Mouse (Mus musculus): ENCODE measurements around the gene Rasgrf2. TPM values are rescaled to one million over a fixed set of nuclear protein-coding genes. Genes with fewer than 3 reads are reported as not detected.

Rasgrf2 gene
- polyA plus RNA-seq, 1 experiment: 0.04 TPM

- Histone ChIP-seq H3K79me3 (ENCODE audit: low read depth) (no peaks in the 10 kb centered on the region), H3ac (ENCODE audit: control insufficient read depth, insufficient read length, low read depth) (no peak overlapping the region), H3K36me3 (ENCODE audit: control insufficient read depth, insufficient read depth) (no peaks in the 10 kb centered on the region), H3K79me2 (ENCODE audit: control insufficient read depth, insufficient read depth) (no peaks in the 10 kb centered on the region), H3K4me3 (ENCODE audit: insufficient read depth, poor library complexity, severe bottlenecking) (no peak overlapping the region), H3K27me3 (ENCODE audit: control insufficient read depth, insufficient read depth, insufficient read length) (no peaks in the 10 kb centered on the region)
- TF ChIP-seq FOSL1 (IDR thresholded peaks at IDR 0.05; ENCODE audit: insufficient read depth, low read length, poor library complexity, severe bottlenecking) (no peak), CTCF (IDR thresholded peaks at IDR 0.05; ENCODE audit: control insufficient read depth, insufficient read depth, insufficient read length) (no peak), MAX (IDR thresholded peaks at IDR 0.05) (no peak), CEBPB (IDR thresholded peaks at IDR 0.05; ENCODE audit: low read depth) (no peak)
These were observed 134.5 kb downstream of the Rasgrf2 start for GRCm38 (mm10) chr13:91996929-91997328.

- TF ChIP-seq MAX (IDR thresholded peaks at IDR 0.05) (no peak), CTCF (IDR thresholded peaks at IDR 0.05; ENCODE audit: control insufficient read depth, insufficient read depth, insufficient read length) (no peak), FOSL1 (IDR thresholded peaks at IDR 0.05; ENCODE audit: insufficient read depth, low read length, poor library complexity, severe bottlenecking) (no peak), CEBPB (IDR thresholded peaks at IDR 0.05; ENCODE audit: low read depth) (no peak), USF1 (IDR thresholded peaks at IDR 0.05; ENCODE audit: low read depth) (no peak), MYOD1 (IDR thresholded peaks at IDR 0.05; ENCODE audit: control insufficient read depth, insufficient read length, low read depth) (no peak), MYOG (IDR thresholded peaks at IDR 0.05; ENCODE audit: control insufficient read depth, extremely low read depth, insufficient read length) (no peak)
These were observed 140.0 kb downstream of the Rasgrf2 start for GRCm38 (mm10) chr13:91991412-91991811.

GRCm38 (mm10) chr13:91990709-91991284 is 140.7 kb downstream of the Rasgrf2 start:
- Histone ChIP-seq H3K79me3 (ENCODE audit: low read depth) (no peaks in the 10 kb centered on the region), H3K79me2 (ENCODE audit: control insufficient read depth, insufficient read depth) (no peaks in the 10 kb centered on the region), H3K36me3 (ENCODE audit: control insufficient read depth, insufficient read depth) (no peaks in the 10 kb centered on the region), H3ac (ENCODE audit: control insufficient read depth, insufficient read length, low read depth) (no peak overlapping the region), H3K27me3 (ENCODE audit: control insufficient read depth, insufficient read depth, insufficient read length) (no peaks in the 10 kb centered on the region), H3K4me3 (ENCODE audit: insufficient read depth, poor library complexity, severe bottlenecking) (no peak overlapping the region)
- TF ChIP-seq CEBPB (IDR thresholded peaks at IDR 0.05; ENCODE audit: low read depth) (no peak), FOSL1 (IDR thresholded peaks at IDR 0.05; ENCODE audit: insufficient read depth, low read length, poor library complexity, severe bottlenecking) (no peak), CTCF (IDR thresholded peaks at IDR 0.05; ENCODE audit: control insufficient read depth, insufficient read depth, insufficient read length) (no peak), MYOD1 (IDR thresholded peaks at IDR 0.05; ENCODE audit: control insufficient read depth, insufficient read length, low read depth) (no peak), MYOG (IDR thresholded peaks at IDR 0.05; ENCODE audit: control insufficient read depth, extremely low read depth, insufficient read length) (no peak), USF1 (IDR thresholded peaks at IDR 0.05; ENCODE audit: low read depth) (no peak), MAX (IDR thresholded peaks at IDR 0.05) (no peak)

More at GRCm38 (mm10) chr13:91991412-91991811, 140.0 kb downstream of the Rasgrf2 start:
- Histone ChIP-seq H3K79me2 (ENCODE audit: control insufficient read depth, insufficient read depth) (no peaks in the 10 kb centered on the region), H3K27me3 (ENCODE audit: control insufficient read depth, insufficient read depth, insufficient read length) (no peaks in the 10 kb centered on the region), H3K79me3 (ENCODE audit: low read depth) (no peaks in the 10 kb centered on the region), H3ac (ENCODE audit: control insufficient read depth, insufficient read length, low read depth) (no peak overlapping the region), H3K4me3 (ENCODE audit: insufficient read depth, poor library complexity, severe bottlenecking) (no peak overlapping the region), H3K36me3 (ENCODE audit: control insufficient read depth, insufficient read depth) (no peaks in the 10 kb centered on the region)

GRCm38 (mm10) chr13:91988378-91988777 is 143.1 kb downstream of the Rasgrf2 start:
- Histone ChIP-seq H3K79me3 (ENCODE audit: low read depth) (no peaks in the 10 kb centered on the region), H3K27me3 (ENCODE audit: control insufficient read depth, insufficient read depth, insufficient read length) (no peaks in the 10 kb centered on the region), H3ac (ENCODE audit: control insufficient read depth, insufficient read length, low read depth) (no peak overlapping the region), H3K4me3 (ENCODE audit: insufficient read depth, poor library complexity, severe bottlenecking) (no peak overlapping the region), H3K79me2 (ENCODE audit: control insufficient read depth, insufficient read depth) (no peaks in the 10 kb centered on the region), H3K36me3 (ENCODE audit: control insufficient read depth, insufficient read depth) (no peaks in the 10 kb centered on the region)
- TF ChIP-seq FOSL1 (IDR thresholded peaks at IDR 0.05; ENCODE audit: insufficient read depth, low read length, poor library complexity, severe bottlenecking) (no peak), CTCF (IDR thresholded peaks at IDR 0.05; ENCODE audit: control insufficient read depth, insufficient read depth, insufficient read length) (no peak), CEBPB (IDR thresholded peaks at IDR 0.05; ENCODE audit: low read depth) (no peak), MYOD1 (IDR thresholded peaks at IDR 0.05; ENCODE audit: control insufficient read depth, insufficient read length, low read depth) (no peak), MAX (IDR thresholded peaks at IDR 0.05) (no peak), USF1 (IDR thresholded peaks at IDR 0.05; ENCODE audit: low read depth) (no peak), MYOG (IDR thresholded peaks at IDR 0.05; ENCODE audit: control insufficient read depth, extremely low read depth, insufficient read length) (no peak)

- H3K36me3 ChIP-seq (ENCODE audit: control insufficient read depth, insufficient read depth): no peaks in the 10 kb centered on the region
- no peaks in the 10 kb centered on the region for H3K79me2 ChIP-seq (ENCODE audit: control insufficient read depth, insufficient read depth)
- no peaks in the 10 kb centered on the region for H3K27me3 ChIP-seq (ENCODE audit: control insufficient read depth, insufficient read depth, insufficient read length)
- no peak for TF ChIP-seq MYOG (IDR thresholded peaks at IDR 0.05; ENCODE audit: control insufficient read depth, extremely low read depth, insufficient read length)
- no peak for TF ChIP-seq CTCF (IDR thresholded peaks at IDR 0.05; ENCODE audit: control insufficient read depth, insufficient read depth, insufficient read length)
- TF ChIP-seq MYOD1 (IDR thresholded peaks at IDR 0.05; ENCODE audit: control insufficient read depth, insufficient read length, low read depth): no peak
- no peak for TF ChIP-seq CEBPB (IDR thresholded peaks at IDR 0.05; ENCODE audit: low read depth)
- no peak for TF ChIP-seq FOSL1 (IDR thresholded peaks at IDR 0.05; ENCODE audit: insufficient read depth, low read length, poor library complexity, severe bottlenecking)
- TF ChIP-seq MAX (IDR thresholded peaks at IDR 0.05): no peak
- TF ChIP-seq USF1 (IDR thresholded peaks at IDR 0.05; ENCODE audit: low read depth): no peak
- H3K79me3 ChIP-seq (ENCODE audit: low read depth): no peaks in the 10 kb centered on the region
- no peak overlapping the region for H3ac ChIP-seq (ENCODE audit: control insufficient read depth, insufficient read length, low read depth)
- no peak overlapping the region for H3K4me3 ChIP-seq (ENCODE audit: insufficient read depth, poor library complexity, severe bottlenecking)
These were observed 144.5 kb downstream of the Rasgrf2 start for GRCm38 (mm10) chr13:91986958-91987357.

Measured in C2C12 (cell line).